Mouse (Mus musculus) midbrain, postnatal 0 days (tissue): ENCODE measurements around the gene Sox5. TPM values are rescaled to one million over a fixed set of nuclear protein-coding genes. Genes with fewer than 3 reads are reported as not detected.

Experiments
- ATAC-seq: fragments of 200-750 bp; cut with Nextera tagmentation; 2 replicates; pipeline ENCODE4 v1.8.0; 2017; ENCODE audit warnings: moderate number of reproducible peaks, mild to moderate bottlenecking, moderate TSS enrichment, moderate library complexity; ENCODE audit not compliant: low FRiP score
- DNase-seq: peaks from one replicate; pipeline ENCODE4 v3.0.0-alpha.2; 2015; ENCODE audit warnings: low spot score
- H3K27ac ChIP-seq: fragments of 300-500 bp; sonication (generic); 2 replicates; pipeline ENCODE4 v1.5.1; 2014; ENCODE audit warnings: low read depth, mild to moderate bottlenecking, low read length, mixed read lengths
- H3K27me3 ChIP-seq: fragments of 300-500 bp; sonication (generic); 2 replicates; pipeline ENCODE4 v1.6.1; 2014; ENCODE audit warnings: low read length, control low read depth, mixed read lengths; ENCODE audit not compliant: insufficient read depth
- H3K36me3 ChIP-seq: fragments of 300-500 bp; sonication (generic); 2 replicates; pipeline ENCODE4 v1.6.1; 2014; ENCODE audit warnings: low read length, control low read depth, mixed read lengths; ENCODE audit not compliant: insufficient read depth
- H3K4me1 ChIP-seq: fragments of 300-500 bp; sonication (generic); 2 replicates; pipeline ENCODE4 v1.6.1; 2014; ENCODE audit warnings: mild to moderate bottlenecking, control low read depth, antibody characterized with exemption, low read length, mixed read lengths; ENCODE audit not compliant: insufficient read depth
- H3K4me2 ChIP-seq: fragments of 300-500 bp; sonication (generic); 2 replicates; pipeline ENCODE4 v1.6.1; 2014; ENCODE audit warnings: low read depth, mild to moderate bottlenecking, low read length, mixed read lengths; ENCODE audit not compliant: poor library complexity, severe bottlenecking
- H3K4me3 ChIP-seq: fragments of 300-500 bp; sonication (generic); 2 replicates; pipeline ENCODE4 v1.5.1; 2014; ENCODE audit warnings: low read depth, mild to moderate bottlenecking, low read length, moderate library complexity
- H3K9ac ChIP-seq: fragments of 300-500 bp; sonication (generic); replicated peaks from 2 replicates; pipeline ENCODE4 v1.6.1; 2014; ENCODE audit warnings: mild to moderate bottlenecking, low read length, moderate library complexity, mixed read lengths; ENCODE audit not compliant: poor library complexity, severe bottlenecking
- H3K9me3 ChIP-seq: fragments of 300-500 bp; sonication (generic); 2 replicates; pipeline ENCODE4 v1.6.1; 2016; ENCODE audit warnings: low read length, control low read depth
- CTCF ChIP-seq: IDR thresholded peaks from 2 replicates; pipeline ENCODE4 v1.5.1; 2016; ENCODE audit warnings: antibody characterized with exemption, mild to moderate bottlenecking
- WGBS: fragments of 180-500 bp; shearing (Covaris S2); extraction: QIAGEN DNeasy Blood & Tissue Kit; methylation state at CpG from one replicate; pipeline ENCODE4 v1.1.7; 2014; 5-methylcytosine and 5-hydroxymethylcytosine counted together
- polyA plus RNA-seq: library from polyadenylated mRNA; unstranded; fragments of >200 nt; fragmentation: Nextera tagmentation; extraction: Ambion mirVana; gene quantifications from 2 replicates; pipeline ENCODE4 v1.2.1, GENCODE M21; 2015
- total RNA-seq: library from RNA; depleted of rRNA; stranded (reverse); fragments of >200 nt; gene quantifications from 2 replicates; pipeline ENCODE4 v1.2.3, GENCODE M21; 2014

Sox5 gene
- total and polyA plus RNA-seq, 2 experiments from 2014 or later: 11.3 to 25.0 TPM

DNA sequence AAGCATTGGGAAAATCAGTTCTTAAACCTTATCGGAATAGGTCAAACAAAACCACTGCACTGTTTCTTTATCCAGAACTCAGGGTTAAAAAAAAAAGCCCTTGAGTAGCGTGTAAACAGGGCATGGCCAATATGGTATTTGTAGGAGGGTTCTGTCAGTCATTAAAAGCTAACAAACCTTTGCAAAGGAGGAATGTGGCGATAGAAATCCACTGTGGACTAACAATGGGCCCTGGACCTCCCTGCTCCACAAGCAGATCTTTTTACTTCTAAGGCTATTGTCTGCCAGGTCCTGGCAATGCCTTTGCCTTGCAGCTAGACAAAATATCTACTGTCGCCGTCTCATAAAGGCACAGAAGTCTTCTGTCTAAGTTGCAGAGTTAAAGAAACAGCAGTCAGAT lies 738.8 kb downstream of the Sox5 start:
- Histone ChIP-seq H3K9ac (no peak overlapping the region), H3K4me1 (peaks cover 8% of the 10 kb centered on the region), H3K4me2 (no peak overlapping the region), H3K4me3 (no peak overlapping the region), H3K27me3 (no peaks in the 10 kb centered on the region), H3K27ac (no peak overlapping the region), H3K36me3 (no peaks in the 10 kb centered on the region), H3K9me3 (no peaks in the 10 kb centered on the region)
- ATAC-seq (no peak), DNase-seq (no peak)
- no peak for TF ChIP-seq CTCF
- 28% methylated on average over 5 of the region's 5 CpGs for WGBS

DNA sequence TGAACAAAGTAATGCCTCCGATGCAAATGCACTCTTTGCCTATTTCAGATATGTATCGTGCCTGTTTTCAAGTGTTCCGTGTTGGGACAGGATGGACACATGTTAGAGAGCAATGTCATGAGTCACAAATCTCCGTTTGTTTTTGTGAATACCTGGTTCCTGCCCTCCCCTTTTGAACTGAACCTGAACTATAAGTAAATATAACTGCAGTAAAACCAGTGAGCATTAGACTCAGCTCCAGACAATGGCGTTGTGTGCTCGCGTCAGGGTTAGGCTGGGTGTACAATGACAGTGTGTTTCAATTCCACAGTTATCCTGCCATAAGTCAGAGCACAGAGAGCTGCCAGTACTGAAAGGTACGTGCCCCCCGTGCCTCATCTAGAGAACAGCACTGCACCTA lies 739.8 kb downstream of the Sox5 start:
- no peak overlapping the region for H3K4me3 ChIP-seq
- no peak for DNase-seq
- H3K27me3 ChIP-seq: no peaks in the 10 kb centered on the region
- no peak for ATAC-seq
- H3K9ac ChIP-seq: no peak overlapping the region
- no peaks in the 10 kb centered on the region for H3K36me3 ChIP-seq
- H3K4me2 ChIP-seq: no peak overlapping the region
- H3K27ac ChIP-seq: no peak overlapping the region
- H3K9me3 ChIP-seq: no peaks in the 10 kb centered on the region
- no peak for TF ChIP-seq CTCF
- peaks cover 8% of the 10 kb centered on the region for H3K4me1 ChIP-seq
- WGBS: 63% methylated on average over 9 of the region's 9 CpGs

DNA sequence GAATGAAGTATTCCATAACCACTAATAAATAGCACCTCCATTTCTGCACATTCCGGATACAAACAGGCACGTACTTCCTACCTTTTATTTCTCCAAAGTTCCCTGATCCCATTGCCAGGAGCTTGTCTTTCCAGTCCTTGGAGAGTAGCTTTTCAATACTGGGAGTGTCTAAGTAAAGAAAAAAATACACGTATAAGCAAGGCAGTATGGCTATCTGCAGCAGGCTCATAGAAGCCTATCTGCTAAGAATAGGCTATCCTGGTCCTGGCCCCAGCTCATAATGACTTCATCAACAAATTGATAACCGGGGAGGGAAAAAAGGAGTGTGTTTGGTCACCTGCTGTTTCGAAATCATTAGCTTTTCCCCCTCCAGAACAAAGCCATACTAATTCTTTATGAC lies 740.6 kb downstream of the Sox5 start:
- H3K9me3 ChIP-seq: no peaks in the 10 kb centered on the region
- H3K4me1 ChIP-seq: peaks cover 8% of the 10 kb centered on the region
- TF ChIP-seq CTCF: no peak
- no peak overlapping the region for H3K9ac ChIP-seq
- H3K4me2 ChIP-seq: no peak overlapping the region
- H3K4me3 ChIP-seq: no peak overlapping the region
- H3K27ac ChIP-seq: no peak overlapping the region
- ATAC-seq: no peak
- no peak for DNase-seq
- WGBS: 57% methylated on average over 5 of the region's 5 CpGs
- no peaks in the 10 kb centered on the region for H3K27me3 ChIP-seq
- no peaks in the 10 kb centered on the region for H3K36me3 ChIP-seq

DNA sequence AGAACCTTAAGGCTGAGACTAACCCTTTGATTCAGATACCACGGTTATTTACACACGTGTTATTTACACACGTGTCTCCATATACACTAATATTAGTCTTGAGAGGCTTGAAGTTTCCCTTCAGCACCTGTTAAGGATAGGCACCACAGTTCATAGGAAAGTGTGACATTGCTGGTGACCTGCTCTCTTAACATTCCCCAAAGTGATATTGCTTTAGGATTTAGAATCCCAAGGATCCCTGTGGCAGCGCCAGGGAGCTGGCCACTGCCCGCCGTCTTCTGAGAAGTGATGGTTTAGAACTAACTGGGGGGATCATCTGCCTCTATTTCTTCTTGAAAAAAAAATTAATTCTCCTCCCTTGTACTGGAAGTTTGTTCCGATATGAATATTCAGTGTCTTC lies 741.4 kb downstream of the Sox5 start:
- Histone ChIP-seq H3K9ac (no peak overlapping the region), H3K4me2 (no peak overlapping the region), H3K27me3 (no peaks in the 10 kb centered on the region), H3K9me3 (no peaks in the 10 kb centered on the region), H3K4me1 (peaks cover 5% of the 10 kb centered on the region), H3K36me3 (no peaks in the 10 kb centered on the region), H3K27ac (no peak overlapping the region), H3K4me3 (no peak overlapping the region)
- WGBS: 78% methylated on average over 7 of the region's 7 CpGs
- no peak for ATAC-seq
- TF ChIP-seq CTCF: no peak
- no peak for DNase-seq

DNA sequence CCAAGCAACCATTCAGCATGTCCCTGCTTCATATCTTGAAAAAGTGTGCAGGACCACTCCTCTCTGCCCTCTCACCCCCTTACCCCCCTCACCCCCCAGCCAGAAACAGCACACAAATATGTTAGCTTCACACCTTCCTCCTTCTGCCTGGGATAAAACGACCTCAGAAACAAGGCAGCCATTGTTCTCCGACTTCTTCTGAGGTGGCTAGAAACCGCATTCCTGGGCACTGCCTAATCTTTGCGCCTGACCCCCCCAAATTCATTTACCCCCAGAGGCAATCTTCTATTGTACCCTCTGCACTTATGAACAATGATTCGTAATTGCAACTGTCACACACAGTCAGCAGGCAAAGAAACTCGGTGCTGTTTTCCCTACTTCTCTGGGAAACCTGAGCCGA lies 742.6 kb downstream of the Sox5 start:
- Histone ChIP-seq H3K9ac (no peak overlapping the region), H3K36me3 (no peaks in the 10 kb centered on the region), H3K4me3 (no peak overlapping the region), H3K4me1 (0 out of 2 replicates have a peak, but pooled peaks cover 3% of the 10 kb centered on the region), H3K27me3 (no peaks in the 10 kb centered on the region), H3K4me2 (no peak overlapping the region), H3K27ac (no peak overlapping the region), H3K9me3 (no peaks in the 10 kb centered on the region)
- 25% methylated on average over 7 of the region's 7 CpGs for WGBS
- no peak for ATAC-seq
- no peak for TF ChIP-seq CTCF
- DNase-seq: no peak

DNA sequence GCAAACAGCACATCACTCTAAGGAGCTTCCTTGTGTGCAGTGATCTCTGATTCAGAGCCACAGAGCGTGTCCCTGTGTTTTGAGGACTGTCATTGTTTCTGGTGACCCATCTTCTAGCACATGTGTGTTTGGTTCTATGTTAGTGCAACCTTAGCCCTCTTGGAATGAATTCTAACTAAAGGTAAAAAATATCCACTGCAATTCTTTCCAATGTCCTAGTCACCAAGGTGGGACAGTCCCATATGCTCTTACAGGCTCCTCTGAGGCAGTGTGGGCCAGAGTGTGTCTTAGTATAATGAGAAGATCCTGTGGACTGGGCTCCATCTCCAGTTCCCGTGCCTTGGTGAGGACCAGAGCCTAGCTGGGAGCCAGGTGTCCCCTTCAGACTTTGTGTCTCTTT lies 748.6 kb downstream of the Sox5 start:
- no peak overlapping the region for H3K4me3 ChIP-seq
- no peaks in the 10 kb centered on the region for H3K9me3 ChIP-seq
- H3K4me2 ChIP-seq: no peak overlapping the region
- H3K9ac ChIP-seq: no peak overlapping the region
- no peaks in the 10 kb centered on the region for H3K27me3 ChIP-seq
- H3K4me1 ChIP-seq: no peaks in the 10 kb centered on the region
- WGBS: 93% methylated on average over 2 of the region's 2 CpGs
- TF ChIP-seq CTCF: no peak
- DNase-seq (no peak), ATAC-seq (no peak)
- no peak overlapping the region for H3K27ac ChIP-seq
- H3K36me3 ChIP-seq: no peaks in the 10 kb centered on the region

DNA sequence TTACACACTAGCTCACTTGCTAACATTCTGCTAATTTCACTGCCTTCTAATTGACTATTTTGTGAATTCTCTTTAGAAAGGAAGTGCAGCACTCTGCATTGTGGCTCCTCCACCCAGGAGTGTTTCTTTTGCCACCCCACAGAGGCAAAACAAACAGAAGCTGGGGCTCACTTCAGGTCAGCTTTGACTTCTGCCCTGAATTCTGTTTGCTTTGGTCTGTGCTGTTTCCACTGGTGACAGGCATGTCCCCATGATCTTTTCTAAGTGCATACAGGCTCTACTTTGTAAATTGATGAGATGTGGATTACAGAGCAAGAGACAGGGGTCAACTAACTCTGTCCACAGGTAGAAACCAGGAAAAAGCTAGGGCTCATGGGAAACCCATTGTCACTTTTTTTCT lies 764.8 kb downstream of the Sox5 start:
- Histone ChIP-seq H3K27me3 (no peaks in the 10 kb centered on the region), H3K9ac (no peak overlapping the region), H3K9me3 (no peaks in the 10 kb centered on the region), H3K4me3 (no peak overlapping the region), H3K4me1 (no peaks in the 10 kb centered on the region), H3K4me2 (no peak overlapping the region), H3K27ac (no peak overlapping the region), H3K36me3 (no peaks in the 10 kb centered on the region)
- DNase-seq: no peak
- no peak for TF ChIP-seq CTCF
- ATAC-seq: no peak
